Mouse (Mus musculus) liver, postnatal 0 days (tissue): ENCODE data around the gene Zfp882.

Experiments
- CTCF ChIP-seq: sonication (generic); IDR thresholded peaks from 2 replicates; pipeline ENCODE4 v1.5.1; 2016; ENCODE audit warnings: antibody characterized with exemption, low read depth
- EP300 ChIP-seq: IDR thresholded peaks from 2 replicates; pipeline ENCODE4 v1.6.1; 2016; ENCODE audit warnings: antibody characterized with exemption, low read depth, mild to moderate bottlenecking

- TF ChIP-seq CTCF (no peak), EP300 (no peak)
Measured at GRCm38 (mm10) chr8:71940293-71941208, 32.1 kb downstream of the Zfp882 start.
